Mouse (Mus musculus) heart, adult 2 months (tissue): ENCODE data around the gene Trim5. TPM values are rescaled to one million over a fixed set of nuclear protein-coding genes. Genes with fewer than 3 reads are reported as not detected.
"Not testable (repeated sequence)": the region's sequence is repeated elsewhere in the genome, so short reads cannot be mapped to it uniquely, and the experiment has no call there.

Source experiments
- DNase-seq, 2 experiments: peaks; one replicate each; pipeline ENCODE4 v3.0.0; 2021
- H3K27ac ChIP-seq: fragments of 200-600 bp; 2 replicates; pipeline ENCODE4 v1.8.1; 2022
- H3K27me3 ChIP-seq: fragments of 200-500 bp; 2 replicates; pipeline ENCODE4 v1.6.1; 2012; ENCODE audit warnings: mild to moderate bottlenecking, low read length, inconsistent platforms, mixed read lengths; ENCODE audit not compliant: control insufficient read depth, insufficient read depth
- H3K36me3 ChIP-seq: fragments of 200-500 bp; 2 replicates; pipeline ENCODE4 v1.6.1; 2012; ENCODE audit warnings: low read length, inconsistent platforms; ENCODE audit not compliant: control insufficient read depth, insufficient read depth
- H3K4me1 ChIP-seq: fragments of 200-500 bp; 2 replicates; pipeline ENCODE4 v1.6.1; 2011; ENCODE audit warnings: low read length; ENCODE audit not compliant: control insufficient read depth, insufficient read depth
- H3K4me3 ChIP-seq: fragments of 200-600 bp; 2 replicates; pipeline ENCODE4 v1.8.1; 2022
- H3K79me2 ChIP-seq: fragments of 200-500 bp; replicated peaks from 2 replicates; pipeline ENCODE4 v1.6.1; 2012; ENCODE audit warnings: mild to moderate bottlenecking, inconsistent platforms, low read length, moderate library complexity, mixed read lengths; ENCODE audit not compliant: control insufficient read depth, insufficient read depth
- H3K9ac ChIP-seq: fragments of 200-500 bp; 2 replicates; pipeline ENCODE4 v1.6.1; 2012; ENCODE audit warnings: low read depth, mild to moderate bottlenecking, control low read depth, inconsistent platforms, low read length, mixed read lengths
- CTCF ChIP-seq: fragments of 200-600 bp; IDR thresholded peaks from 2 replicates; pipeline ENCODE4 v1.8.1; 2022; ENCODE audit warnings: antibody characterized with exemption, mild to moderate bottlenecking, moderate library complexity
- EP300 ChIP-seq: fragments of 200-500 bp; IDR thresholded peaks from 2 replicates; pipeline ENCODE4 v1.6.1; 2011; ENCODE audit warnings: low read depth, low read length, control low read depth; ENCODE audit not compliant: insufficient read depth
- POLR2A ChIP-seq: fragments of 200-500 bp; IDR thresholded peaks from 2 replicates; pipeline ENCODE4 v1.6.1; 2011; ENCODE audit warnings: mild to moderate bottlenecking, low read depth, low read length, control low read depth; ENCODE audit not compliant: insufficient read depth
- WGBS: fragments of 180-500 bp; shearing (Covaris S2); methylation state at CpG from one replicate; pipeline ENCODE4 v1.1.7; 2018; 5-methylcytosine and 5-hydroxymethylcytosine counted together
- intact Hi-C: fragments of 180-260 bp; cut with DNase I; formaldehyde crosslinking; loops from one replicate; pipeline ENCODE4 v1.15.1; 2025
- long read RNA-seq: library from polyadenylated mRNA; stranded (forward); transcript quantifications from one replicate; pipeline ENCODE4 v2.0.0, GENCODE M21; 2021
- polyA plus RNA-seq: library from polyadenylated mRNA; depleted of rRNA; stranded (reverse); fragments of >200 nt; gene quantifications from 2 replicates; pipeline ENCODE4 v1.2.3, GENCODE M21; 2012; rRNA removed
- total RNA-seq, 2 experiments: library from RNA; stranded (reverse); gene quantifications; 2 replicates each; pipeline ENCODE4 v1.2.3; 2021

The Trim5 gene
- total RNA-seq (1 to 10 TPM; 2.1 TPM), polyA plus RNA-seq (0.41 and 0.50 TPM in 2 replicates)
- long read RNA-seq, partial matches to known transcripts: 0 of 5 reads
- long read RNA-seq, other reads (novel, unspliced or antisense): 5 of 5 reads

- Histone ChIP-seq H3K9ac (peak within 1 kb of the TSS; percentile 59; the same call in 1 of the 2 replicates), H3K4me3 (peak within 1 kb of the TSS; percentile 49), H3K27ac (peak within 1 kb of the TSS; percentile 61)
- DNase-seq: peak; percentile 21 to 25
- H3K27me3 ChIP-seq, H3K79me2 ChIP-seq, H3K36me3 ChIP-seq, intact Hi-C loops, H3K4me1 ChIP-seq: not testable (repeated sequence)
- WGBS: 24% methylated on average over 14 of the region's 14 CpGs
These were observed at the start of gene Trim5 for GRCm38 (mm10) chr7:104287576-104288443. TSS of gene Trim5 (minus strand) at chr7:104288094.

GRCm38 (mm10) chr7:104335547-104335946 is 47.7 kb upstream of the Trim5 start:
- H3K36me3 ChIP-seq, H3K4me3 ChIP-seq, H3K27ac ChIP-seq, H3K9ac ChIP-seq, H3K79me2 ChIP-seq, H3K4me1 ChIP-seq, H3K27me3 ChIP-seq, DNase-seq, intact Hi-C loops: not testable (repeated sequence)
- WGBS: 81% methylated on average over 3 of the region's 3 CpGs

- not testable (repeated sequence) for H3K9ac ChIP-seq, H3K27ac ChIP-seq, H3K27me3 ChIP-seq, H3K4me3 ChIP-seq, DNase-seq, H3K36me3 ChIP-seq, H3K79me2 ChIP-seq, H3K4me1 ChIP-seq
- intact Hi-C loops: loop anchor here (10.0 kb wide), 1 partner anchor 104 kb away; no protein-coding TSS in a partner anchor
- WGBS: 73% methylated on average over 2 of the region's 2 CpGs
These were observed 41.3 kb upstream of the Trim5 start, which contains the start of gene Trim34b for GRCm38 (mm10) chr7:104329171-104329570. TSS of gene Trim34b (plus strand) at chr7:104329471.

- H3K4me1 ChIP-seq: no peaks in the 10 kb centered on the region
- DNase-seq: no peak
- intact Hi-C loops: loop anchor here (10.0 kb wide), 1 partner anchor 97 kb away; no protein-coding TSS in a partner anchor
- H3K4me3 ChIP-seq: no peak overlapping the region
- no peak overlapping the region for H3K27ac ChIP-seq
- 49% methylated on average over 9 of the region's 9 CpGs for WGBS
- TF ChIP-seq EP300 (no peak), CTCF (no peak), POLR2A (no peak)
- H3K9ac ChIP-seq: no peak overlapping the region
- H3K36me3 ChIP-seq: no peaks in the 10 kb centered on the region
- H3K79me2 ChIP-seq: no peaks in the 10 kb centered on the region
- H3K27me3 ChIP-seq: no peaks in the 10 kb centered on the region
These were observed 34.1 kb upstream of the Trim5 start for GRCm38 (mm10) chr7:104322028-104322427.

- H3K4me3 ChIP-seq: peak within 1 kb of the TSS; percentile 58
- H3K79me2 ChIP-seq, H3K27me3 ChIP-seq, H3K4me1 ChIP-seq, intact Hi-C loops, DNase-seq, H3K36me3 ChIP-seq: not testable (repeated sequence)
- WGBS: 11% methylated on average over 4 of the region's 4 CpGs
- TF ChIP-seq POLR2A: 0 out of 2 replicates have a peak, but pooled peaks have one; percentile 22
- H3K9ac ChIP-seq: peak within 1 kb of the TSS; percentile 56; the same call in 1 of the 2 replicates
- H3K27ac ChIP-seq: peak within 1 kb of the TSS; percentile 79
These were observed 27.6 kb upstream of the Trim5 start, which contains the start of gene Trim12a for GRCm38 (mm10) chr7:104315369-104316080. TSS of gene Trim12a (minus strand) at chr7:104315466.

- Histone ChIP-seq H3K27me3 (no peaks in the 10 kb centered on the region), H3K4me3 (peak overlapping the region; percentile 58), H3K27ac (peak overlapping the region; percentile 79), H3K36me3 (no peaks in the 10 kb centered on the region), H3K79me2 (no peaks in the 10 kb centered on the region), H3K9ac (peak overlapping the region; percentile 56; the same call in 1 of the 2 replicates), H3K4me1 (peaks cover 2% of the 10 kb centered on the region; the same call in 1 of the 2 replicates)
- peak; percentile 17 to 29 for DNase-seq
- 3% methylated on average over 15 of the region's 15 CpGs for WGBS
- TF ChIP-seq POLR2A: no peak
- TF ChIP-seq EP300: no peak
- TF ChIP-seq CTCF: no peak
- intact Hi-C loops: no loop called here
These were observed 27.0 kb upstream of the Trim5 start for GRCm38 (mm10) chr7:104314796-104315353.
